ENCODE assay signal across 23 mouse cellular contexts in the genomic region with DNA sequence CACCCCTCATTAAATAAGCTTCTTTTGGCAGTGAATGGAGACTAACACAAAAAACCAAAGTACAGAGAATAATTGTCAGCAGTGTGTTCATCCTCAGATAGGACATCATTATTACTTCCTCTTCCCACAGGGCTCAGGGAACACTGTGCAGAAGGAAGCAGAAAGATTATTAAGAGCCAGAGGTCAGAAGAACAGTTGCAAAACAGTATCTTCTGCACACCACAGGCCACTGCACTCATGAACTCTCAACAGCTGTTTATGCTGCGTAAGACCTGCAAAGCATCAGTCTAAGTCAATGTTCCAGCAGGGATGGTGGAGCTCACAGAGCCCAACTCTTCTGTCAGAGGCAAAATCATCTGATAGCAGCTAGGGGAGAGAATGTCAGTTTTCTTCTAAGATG.
DNase-seq lines count a peak whose midpoint lies in the region; ATAC-seq and TF ChIP-seq lines count a peak whose summit lies in the region.
"Had no signal": no experiment of that assay in that cellular context is flagged by ENCODE, and none has a peak within 500 bp of the region (broad histone marks: within the 10 kb centered on the region; RNA-seq: fewer than 3 reads in every experiment).

No protein-coding gene starts in this region.

- no peaks in the 10 kb centered on the region for H3K9me3 ChIP-seq in kidney, embryonic 14.5 days (ENCODE audit: control insufficient read depth, low read length)
- no peaks in the 10 kb centered on the region for H3K9me3 ChIP-seq in liver, embryonic 12.5 days (replicated peaks)
- H3K9me3 ChIP-seq in liver, embryonic 11.5 days (ENCODE audit: control insufficient read depth, low read length), result no peaks in the 10 kb centered on the region
- H3K9me3 ChIP-seq in liver, postnatal 0 days (ENCODE audit: low read length), result no peaks in the 10 kb centered on the region
- H3K9me3 ChIP-seq: heart, embryonic 13.5 days; hindbrain, embryonic 10.5 days; hindbrain, embryonic 15.5 days; liver, embryonic 13.5 days; lung, embryonic 15.5 days; megakaryocyte, embryonic 14.5 days had no signal

- no peak overlapping the region for H3K27ac ChIP-seq in kidney, adult 2 months (ENCODE audit: insufficient read depth, low read depth, low read length)
- no peak overlapping the region for H3K27ac ChIP-seq in kidney, embryonic 14.5 days (ENCODE audit: low read depth, low read length)
- no peak overlapping the region for H3K27ac ChIP-seq in liver, embryonic 12.5 days
- no peak overlapping the region for H3K27ac ChIP-seq in liver, embryonic 11.5 days (ENCODE audit: low read depth, low read length)
- H3K27ac ChIP-seq in liver, postnatal 0 days (ENCODE audit: low read depth), result no peak overlapping the region
- H3K27ac ChIP-seq: heart, embryonic 13.5 days; hindbrain, embryonic 10.5 days; hindbrain, embryonic 15.5 days; liver, embryonic 13.5 days; lung, embryonic 15.5 days; midbrain, embryonic 13.5 days had no signal

- H3K4me2 ChIP-seq in kidney, embryonic 14.5 days (replicated peaks; ENCODE audit: low read depth, low read length), result no peak overlapping the region
- H3K4me2 ChIP-seq in liver, embryonic 12.5 days, result no peak overlapping the region
- no peak overlapping the region for H3K4me2 ChIP-seq in liver, embryonic 11.5 days
- no peak overlapping the region for H3K4me2 ChIP-seq in liver, postnatal 0 days (ENCODE audit: low read depth, low read length)
- H3K4me2 ChIP-seq: heart, embryonic 13.5 days; hindbrain, embryonic 15.5 days; liver, embryonic 13.5 days; lung, embryonic 15.5 days; midbrain, embryonic 13.5 days had no signal

- H3K9ac ChIP-seq in kidney, embryonic 14.5 days (ENCODE audit: low read depth, low read length), result no peak overlapping the region
- no peak overlapping the region for H3K9ac ChIP-seq in liver, embryonic 12.5 days
- no peak overlapping the region for H3K9ac ChIP-seq in liver, embryonic 11.5 days (ENCODE audit: low read depth, low read length)
- H3K9ac ChIP-seq in liver, postnatal 0 days (replicated peaks), result no peak overlapping the region
- H3K9ac ChIP-seq: heart, embryonic 13.5 days; hindbrain, embryonic 15.5 days; liver, embryonic 13.5 days; lung, embryonic 15.5 days; midbrain, embryonic 13.5 days had no signal

- no peaks in the 10 kb centered on the region for H3K4me1 ChIP-seq in kidney, adult 2 months (ENCODE audit: control insufficient read depth, insufficient read depth, low read length)
- no peaks in the 10 kb centered on the region for H3K4me1 ChIP-seq in kidney, embryonic 14.5 days (ENCODE audit: control insufficient read depth, insufficient read depth, low read length)
- no peaks in the 10 kb centered on the region for H3K4me1 ChIP-seq in liver, embryonic 12.5 days
- H3K4me1 ChIP-seq in liver, embryonic 11.5 days (replicated peaks; ENCODE audit: control insufficient read depth, insufficient read depth, low read length), result no peaks in the 10 kb centered on the region
- no peaks in the 10 kb centered on the region for H3K4me1 ChIP-seq in liver, postnatal 0 days (ENCODE audit: insufficient read depth)
- H3K4me1 ChIP-seq: heart, embryonic 13.5 days; hindbrain, embryonic 10.5 days; hindbrain, embryonic 15.5 days; liver, embryonic 13.5 days; lung, embryonic 15.5 days; midbrain, embryonic 13.5 days had no signal

- no peak for ATAC-seq in kidney, embryonic 14.5 days (ENCODE audit: low FRiP score, low TSS enrichment)
- ATAC-seq in liver, embryonic 12.5 days, result 0 out of 2 replicates have a peak, but pooled peaks have one; percentile 24
- ATAC-seq in liver, embryonic 11.5 days (replicated peaks; ENCODE audit: low FRiP score), result no peak
- peak; percentile 73 for ATAC-seq in liver, postnatal 0 days
- ATAC-seq: forebrain, embryonic 16.5 days; inflammation-experienced regulatory T-cells, adult 6 months; midbrain, embryonic 13.5 days had no signal

- DNase-seq in kidney, adult 2 months, result peak; percentile 33
- no peak for DNase-seq in liver, embryonic 11.5 days (ENCODE audit: low spot score)
- DNase-seq in liver, postnatal 0 days, result no peak
- DNase-seq in layer of hippocampus, adult 9-11 months, result no peak
- DNase-seq: adrenal gland, postnatal 36 days; B cell, adult 2 months; cerebellum, adult 2 months; cerebellum, postnatal 14 days; heart, postnatal 10 days; liver, embryonic 13.5 days; lung, postnatal 4 days; thymus, postnatal 4 days had no signal

- TF ChIP-seq CTCF in kidney, adult 2 months (conservative IDR thresholded peaks at IDR 0.05; ENCODE audit: insufficient read depth, insufficient read length, low read depth, low read length), result no peak
- TF ChIP-seq CTCF in liver, postnatal 0 days (IDR thresholded peaks at IDR 0.05; ENCODE audit: low read depth), result no peak

- H3K27me3 ChIP-seq in kidney, adult 2 months (replicated peaks; ENCODE audit: control insufficient read depth, insufficient read depth, low read length), result no peaks in the 10 kb centered on the region
- H3K27me3 ChIP-seq in kidney, embryonic 14.5 days (ENCODE audit: control insufficient read depth, insufficient read depth, low read length), result no peaks in the 10 kb centered on the region
- H3K27me3 ChIP-seq in liver, embryonic 12.5 days (replicated peaks), result no peaks in the 10 kb centered on the region
- H3K27me3 ChIP-seq in liver, embryonic 11.5 days (replicated peaks; ENCODE audit: control insufficient read depth, insufficient read depth, low read length), result no peaks in the 10 kb centered on the region
- H3K27me3 ChIP-seq in liver, postnatal 0 days (ENCODE audit: insufficient read depth, low read length), result no peaks in the 10 kb centered on the region
- H3K27me3 ChIP-seq: heart, embryonic 13.5 days; hindbrain, embryonic 15.5 days; liver, embryonic 13.5 days; lung, embryonic 15.5 days; megakaryocyte, embryonic 14.5 days; midbrain, embryonic 13.5 days had no signal

- 78% methylated on average over 1 of the region's 1 CpGs for WGBS in kidney, adult 2 months
- WGBS in kidney, embryonic 14.5 days, result 93% methylated on average over 1 of the region's 1 CpGs
- WGBS in liver, embryonic 12.5 days (ENCODE audit: insufficient replicate concordance), result 46% methylated on average over 1 of the region's 1 CpGs
- WGBS in liver, embryonic 11.5 days, result 74% methylated on average over 1 of the region's 1 CpGs
- WGBS in liver, postnatal 0 days (ENCODE audit: insufficient replicate concordance), result 63% methylated on average over 1 of the region's 1 CpGs

- TF ChIP-seq EP300 in liver, postnatal 0 days (IDR thresholded peaks at IDR 0.05; ENCODE audit: low read depth), result 0 out of 2 replicates have a peak, but pooled peaks have one; percentile 62

- TF ChIP-seq POLR2A in kidney, adult 2 months (IDR thresholded peaks at IDR 0.05; ENCODE audit: low read depth, low read length), result no peak

- H3K4me3 ChIP-seq in kidney, adult 2 months (ENCODE audit: insufficient read depth, low read depth, low read length), result no peak overlapping the region
- H3K4me3 ChIP-seq in kidney, embryonic 14.5 days (ENCODE audit: low read length), result no peak overlapping the region
- H3K4me3 ChIP-seq in liver, embryonic 12.5 days, result no peak overlapping the region
- no peak overlapping the region for H3K4me3 ChIP-seq in liver, embryonic 11.5 days (ENCODE audit: low read depth, low read length)
- H3K4me3 ChIP-seq in liver, postnatal 0 days (ENCODE audit: low read depth, low read length), result no peak overlapping the region
- H3K4me3 ChIP-seq: erythroblast, embryonic 14.5 days; heart, embryonic 13.5 days; hindbrain, embryonic 10.5 days; hindbrain, embryonic 15.5 days; liver, embryonic 13.5 days; lung, embryonic 15.5 days; megakaryocyte, embryonic 14.5 days; midbrain, embryonic 13.5 days had no signal

- no peaks in the 10 kb centered on the region for H3K36me3 ChIP-seq in kidney, adult 2 months (ENCODE audit: control insufficient read depth, insufficient read depth, low read length)
- no peaks in the 10 kb centered on the region for H3K36me3 ChIP-seq in kidney, embryonic 14.5 days (ENCODE audit: control insufficient read depth, insufficient read depth, low read length)
- no peaks in the 10 kb centered on the region for H3K36me3 ChIP-seq in liver, embryonic 12.5 days
- no peaks in the 10 kb centered on the region for H3K36me3 ChIP-seq in liver, embryonic 11.5 days (ENCODE audit: control insufficient read depth, insufficient read depth, low read length)
- H3K36me3 ChIP-seq in liver, postnatal 0 days (replicated peaks; ENCODE audit: insufficient read depth, low read length), result no peaks in the 10 kb centered on the region
- H3K36me3 ChIP-seq: heart, embryonic 13.5 days; hindbrain, embryonic 10.5 days; hindbrain, embryonic 15.5 days; liver, embryonic 13.5 days; lung, embryonic 15.5 days; midbrain, embryonic 13.5 days had no signal

Comparison
In these comparisons a context has a peak if more than half of its experiments do, and no peak if none do; other contexts are left out.
1. ATAC-seq: peak in liver, embryonic 12.5 days (single experiment) and liver, postnatal 0 days (single experiment); none in kidney, embryonic 14.5 days (single experiment) and liver, embryonic 11.5 days (single experiment).